Mouse (Mus musculus) ES-Bruce4 (cell line): ENCODE results near the gene Mrnip.

ENCODE experiments used
- EP300 ChIP-seq: IDR thresholded peaks from 2 replicates; pipeline ENCODE4 v1.6.1; 2011; ENCODE audit warnings: low read depth, low read length; ENCODE audit not compliant: insufficient read depth
- POLR2A ChIP-seq: IDR thresholded peaks from one replicate; pipeline ENCODE4 v1.8.1; 2011; ENCODE audit warnings: low read length; ENCODE audit not compliant: insufficient read depth

DNA sequence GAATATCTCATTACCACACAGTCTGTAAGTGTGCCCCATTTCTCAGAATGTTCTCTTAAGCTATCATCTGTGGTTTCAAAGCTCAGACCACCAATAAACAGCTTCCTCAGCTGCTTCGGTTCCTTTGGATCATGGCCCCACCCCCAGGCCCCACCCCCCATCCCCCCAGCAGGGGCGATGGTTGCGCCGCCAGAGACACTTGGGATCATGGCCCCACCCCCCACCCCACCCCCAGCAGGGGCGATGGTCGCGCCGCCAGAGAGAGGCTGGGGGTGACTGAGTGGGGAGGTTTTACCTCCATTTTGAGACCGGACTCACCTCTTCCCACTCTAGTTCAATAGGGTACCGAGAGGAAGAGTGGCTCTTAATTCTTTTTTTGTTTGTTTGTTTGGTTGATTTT, 46.5 kb upstream of the Mrnip start:
- TF ChIP-seq EP300 (no peak), POLR2A (no peak)
